Mouse (Mus musculus): ENCODE data around the gene Gm9733. TPM values are rescaled to one million over a fixed set of nuclear protein-coding genes. Genes with fewer than 3 reads are reported as not detected.

Gm9733 gene
- polyA plus RNA-seq (2012; rRNA removed) = not detected in 2 replicates

DNA sequence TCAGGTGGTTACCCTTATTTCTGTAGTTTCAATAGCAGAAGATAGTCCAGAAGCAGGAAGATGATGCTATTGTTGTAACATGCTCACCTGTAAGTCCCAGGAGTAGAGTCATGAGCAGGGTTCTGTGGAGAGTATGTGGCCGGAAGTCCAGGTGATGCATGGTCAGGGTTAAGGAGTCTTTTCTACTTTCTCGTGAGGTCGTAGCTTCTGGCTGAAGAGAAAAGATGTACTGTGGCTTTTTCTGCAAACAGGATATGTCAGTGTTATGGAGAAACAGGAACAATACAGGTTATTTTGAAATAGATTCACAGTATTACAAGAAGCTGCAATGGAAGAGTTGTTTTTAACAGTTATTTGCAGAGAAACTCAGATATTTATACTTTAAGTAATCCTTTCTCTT lies at the start of gene Gm9733:
TSS of gene Gm9733 (minus strand) at position 240 of the 400 bp plus-strand sequence.

Other genes with a start within 250 kb of the Gm9733 start
- not detected in 2 replicates for gene Sirpb1a, start 94.2 kb upstream of the Gm9733 start, polyA plus RNA-seq (2012; rRNA removed)
- gene Sirpb1b, start 242.8 kb upstream of the Gm9733 start, polyA plus RNA-seq (2012; rRNA removed) = not detected in 2 replicates